Mouse (Mus musculus): ENCODE data around the gene Slc10a1. TPM values are rescaled to one million over a fixed set of nuclear protein-coding genes. Genes with fewer than 3 reads are reported as not detected.

Slc10a1 gene
- polyA plus RNA-seq, 1 experiment, result not detected

- TF ChIP-seq FOSL1 (IDR thresholded peaks at IDR 0.05; ENCODE audit: insufficient read depth, low read length, poor library complexity, severe bottlenecking) (no peak), MAX (IDR thresholded peaks at IDR 0.05) (no peak), MYOG (IDR thresholded peaks at IDR 0.05; ENCODE audit: control insufficient read depth, extremely low read depth, insufficient read length) (no peak), CTCF (IDR thresholded peaks at IDR 0.05; ENCODE audit: control insufficient read depth, insufficient read depth, insufficient read length) (no peak), CEBPB (IDR thresholded peaks at IDR 0.05; ENCODE audit: low read depth) (no peak), USF1 (IDR thresholded peaks at IDR 0.05; ENCODE audit: low read depth) (no peak), MYOD1 (IDR thresholded peaks at IDR 0.05; ENCODE audit: control insufficient read depth, insufficient read length, low read depth) (no peak)
Observed at GRCm38 (mm10) chr12:80986628-80987027, 18.1 kb upstream of the Slc10a1 start.

GRCm38 (mm10) chr12:80983695-80984094, 15.2 kb upstream of the Slc10a1 start:
- H3K79me3 ChIP-seq (ENCODE audit: low read depth), result no peaks in the 10 kb centered on the region
- no peaks in the 10 kb centered on the region for H3K79me2 ChIP-seq (ENCODE audit: control insufficient read depth, insufficient read depth)
- H3ac ChIP-seq (ENCODE audit: control insufficient read depth, insufficient read length, low read depth), result no peak overlapping the region
- TF ChIP-seq CEBPB (IDR thresholded peaks at IDR 0.05; ENCODE audit: low read depth), result no peak
- no peak for TF ChIP-seq MYOG (IDR thresholded peaks at IDR 0.05; ENCODE audit: control insufficient read depth, extremely low read depth, insufficient read length)
- no peak for TF ChIP-seq MAX (IDR thresholded peaks at IDR 0.05)
- no peak for TF ChIP-seq FOSL1 (IDR thresholded peaks at IDR 0.05; ENCODE audit: insufficient read depth, low read length, poor library complexity, severe bottlenecking)
- no peak for TF ChIP-seq CTCF (IDR thresholded peaks at IDR 0.05; ENCODE audit: control insufficient read depth, insufficient read depth, insufficient read length)
- no peak for TF ChIP-seq MYOD1 (IDR thresholded peaks at IDR 0.05; ENCODE audit: control insufficient read depth, insufficient read length, low read depth)
- no peak for TF ChIP-seq USF1 (IDR thresholded peaks at IDR 0.05; ENCODE audit: low read depth)
- no peaks in the 10 kb centered on the region for H3K36me3 ChIP-seq (ENCODE audit: control insufficient read depth, insufficient read depth)
- H3K4me3 ChIP-seq (ENCODE audit: insufficient read depth, poor library complexity, severe bottlenecking), result no peak overlapping the region
- H3K27me3 ChIP-seq (ENCODE audit: control insufficient read depth, insufficient read depth, insufficient read length), result peaks cover 7% of the 10 kb centered on the region

More at GRCm38 (mm10) chr12:80986628-80987027, 18.1 kb upstream of the Slc10a1 start:
- no peak overlapping the region for H3K4me3 ChIP-seq (ENCODE audit: insufficient read depth, poor library complexity, severe bottlenecking)
- H3K79me2 ChIP-seq (ENCODE audit: control insufficient read depth, insufficient read depth), result no peaks in the 10 kb centered on the region
- H3K79me3 ChIP-seq (ENCODE audit: low read depth), result no peaks in the 10 kb centered on the region
- no peaks in the 10 kb centered on the region for H3K36me3 ChIP-seq (ENCODE audit: control insufficient read depth, insufficient read depth)
- no peak overlapping the region for H3ac ChIP-seq (ENCODE audit: control insufficient read depth, insufficient read length, low read depth)
- H3K27me3 ChIP-seq (ENCODE audit: control insufficient read depth, insufficient read depth, insufficient read length), result peaks cover 23% of the 10 kb centered on the region

DNA sequence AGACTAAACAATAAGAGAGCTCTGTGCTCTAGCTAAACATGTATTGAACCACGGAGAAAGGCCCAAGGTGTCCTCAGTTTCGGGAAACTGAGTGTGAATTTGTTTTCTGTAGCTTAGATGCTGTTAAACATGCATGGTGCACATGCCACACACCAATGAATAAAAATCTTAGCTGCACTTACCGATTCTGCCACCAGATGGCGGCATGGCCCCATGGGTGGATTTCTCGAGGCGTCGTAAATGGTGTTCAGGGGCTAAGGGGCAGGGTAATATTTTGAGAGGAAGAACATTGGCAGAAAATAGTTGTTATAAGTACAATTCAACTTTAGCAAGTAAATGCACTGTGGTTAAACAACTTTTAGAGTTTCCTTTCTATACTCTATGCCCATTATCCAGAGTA, 13.8 kb upstream of the Slc10a1 start:
- Histone ChIP-seq H3K27me3 (ENCODE audit: control insufficient read depth, insufficient read depth, insufficient read length) (peaks cover 7% of the 10 kb centered on the region), H3K36me3 (ENCODE audit: control insufficient read depth, insufficient read depth) (no peaks in the 10 kb centered on the region), H3K4me3 (ENCODE audit: insufficient read depth, poor library complexity, severe bottlenecking) (no peak overlapping the region), H3ac (ENCODE audit: control insufficient read depth, insufficient read length, low read depth) (no peak overlapping the region), H3K79me3 (ENCODE audit: low read depth) (no peaks in the 10 kb centered on the region), H3K79me2 (ENCODE audit: control insufficient read depth, insufficient read depth) (no peaks in the 10 kb centered on the region)
- TF ChIP-seq MAX (IDR thresholded peaks at IDR 0.05), result peak; percentile 34
- no peak for TF ChIP-seq MYOG (IDR thresholded peaks at IDR 0.05; ENCODE audit: control insufficient read depth, extremely low read depth, insufficient read length)
- TF ChIP-seq CTCF (IDR thresholded peaks at IDR 0.05; ENCODE audit: control insufficient read depth, insufficient read depth, insufficient read length), result peak; percentile 65
- no peak for TF ChIP-seq FOSL1 (IDR thresholded peaks at IDR 0.05; ENCODE audit: insufficient read depth, low read length, poor library complexity, severe bottlenecking)

- TF ChIP-seq USF1 (IDR thresholded peaks at IDR 0.05; ENCODE audit: low read depth), result no peak
- TF ChIP-seq FOSL1 (IDR thresholded peaks at IDR 0.05; ENCODE audit: insufficient read depth, low read length, poor library complexity, severe bottlenecking), result no peak
- TF ChIP-seq CTCF (IDR thresholded peaks at IDR 0.05; ENCODE audit: control insufficient read depth, insufficient read depth, insufficient read length), result no peak
- H3K79me2 ChIP-seq (ENCODE audit: control insufficient read depth, insufficient read depth), result no peaks in the 10 kb centered on the region
Observed at GRCm38 (mm10) chr12:80975939-80976671, 7.6 kb upstream of the Slc10a1 start.

DNA sequence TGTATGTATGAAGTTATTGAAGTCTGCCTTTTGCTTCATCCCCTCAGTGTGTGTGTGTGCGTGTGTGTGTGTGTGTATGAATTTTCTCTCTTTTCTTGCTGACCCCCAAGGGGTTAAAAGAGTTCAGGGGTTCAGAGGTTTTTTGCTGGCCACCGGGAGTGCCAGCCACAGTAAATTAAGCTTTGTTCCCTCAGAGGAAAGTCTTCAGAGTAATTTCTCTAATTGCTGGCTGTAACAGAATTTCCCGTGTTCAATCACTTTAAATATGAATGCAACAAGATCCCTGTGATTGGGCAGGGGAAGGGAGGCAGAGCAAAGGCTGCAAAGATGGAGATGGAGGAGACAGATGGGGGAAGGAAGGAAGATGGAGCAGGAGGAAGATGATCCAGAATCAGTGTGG, 3.3 kb upstream of the Slc10a1 start:
- Histone ChIP-seq H3K4me3 (ENCODE audit: insufficient read depth, poor library complexity, severe bottlenecking) (no peak overlapping the region), H3ac (ENCODE audit: control insufficient read depth, insufficient read length, low read depth) (no peak overlapping the region), H3K36me3 (ENCODE audit: control insufficient read depth, insufficient read depth) (no peaks in the 10 kb centered on the region), H3K79me2 (ENCODE audit: control insufficient read depth, insufficient read depth) (no peaks in the 10 kb centered on the region), H3K79me3 (ENCODE audit: low read depth) (no peaks in the 10 kb centered on the region), H3K27me3 (ENCODE audit: control insufficient read depth, insufficient read depth, insufficient read length) (peaks cover 19% of the 10 kb centered on the region)
- no peak for TF ChIP-seq MYOG (IDR thresholded peaks at IDR 0.05; ENCODE audit: control insufficient read depth, extremely low read depth, insufficient read length)
- TF ChIP-seq FOSL1 (IDR thresholded peaks at IDR 0.05; ENCODE audit: insufficient read depth, low read length, poor library complexity, severe bottlenecking), result no peak

More at GRCm38 (mm10) chr12:80975939-80976671, 7.6 kb upstream of the Slc10a1 start:
- no peak overlapping the region for H3K4me3 ChIP-seq (ENCODE audit: insufficient read depth, poor library complexity, severe bottlenecking)
- no peaks in the 10 kb centered on the region for H3K36me3 ChIP-seq (ENCODE audit: control insufficient read depth, insufficient read depth)
- H3ac ChIP-seq (ENCODE audit: control insufficient read depth, insufficient read length, low read depth), result no peak overlapping the region
- peaks cover 19% of the 10 kb centered on the region for H3K27me3 ChIP-seq (ENCODE audit: control insufficient read depth, insufficient read depth, insufficient read length)
- no peaks in the 10 kb centered on the region for H3K79me3 ChIP-seq (ENCODE audit: low read depth)

GRCm38 (mm10) chr12:80970181-80970705, 1.7 kb upstream of the Slc10a1 start:
- H3ac ChIP-seq (ENCODE audit: control insufficient read depth, insufficient read length, low read depth), result no peak overlapping the region
- TF ChIP-seq MYOG (IDR thresholded peaks at IDR 0.05; ENCODE audit: control insufficient read depth, extremely low read depth, insufficient read length), result no peak
- H3K79me2 ChIP-seq (ENCODE audit: control insufficient read depth, insufficient read depth), result no peaks in the 10 kb centered on the region
- H3K27me3 ChIP-seq (ENCODE audit: control insufficient read depth, insufficient read depth, insufficient read length), result peaks cover 19% of the 10 kb centered on the region
- no peaks in the 10 kb centered on the region for H3K79me3 ChIP-seq (ENCODE audit: low read depth)
- no peak overlapping the region for H3K4me3 ChIP-seq (ENCODE audit: insufficient read depth, poor library complexity, severe bottlenecking)
- no peaks in the 10 kb centered on the region for H3K36me3 ChIP-seq (ENCODE audit: control insufficient read depth, insufficient read depth)
